Comparison of ENCODE assay signal across 40 mouse cellular contexts in the genomic region with DNA sequence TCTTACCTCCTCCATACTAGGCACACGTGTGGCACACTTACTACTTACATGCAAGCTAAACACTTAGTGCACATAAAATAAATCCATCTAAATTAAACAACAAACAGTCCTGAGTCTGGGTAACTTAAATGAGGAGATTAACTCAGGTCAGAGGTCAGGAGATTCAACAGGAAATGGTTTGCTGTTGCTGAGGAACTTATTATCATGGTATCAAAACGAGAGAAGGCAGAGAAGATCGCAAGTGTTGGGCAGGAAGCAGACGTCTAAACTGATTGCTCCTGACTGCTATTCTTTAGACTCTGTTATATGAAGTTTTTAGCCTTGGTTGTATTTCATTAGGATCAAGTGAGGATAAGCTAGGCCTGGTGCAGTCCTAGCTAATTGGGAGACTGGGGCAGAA. TPM values are rescaled to one million over a fixed set of nuclear protein-coding genes. Genes with fewer than 3 reads are reported as not detected.
"Had no signal": no experiment of that assay in that cellular context is flagged by ENCODE, and none has a peak within 500 bp of the region (broad histone marks: within the 10 kb centered on the region; RNA-seq: fewer than 3 reads in every experiment).

No protein-coding gene starts in this region.

- DNase-seq: gastrocnemius, postnatal 14 days; gastrocnemius, postnatal 36 days; heart, adult 18-20 months; heart, postnatal 14 days; heart, postnatal 36 days; kidney, adult 11 months; kidney, adult 2 months; kidney, adult 9 months; kidney, postnatal 14 days; kidney, postnatal 4 days; left cerebral cortex, postnatal 4 days had no signal

- H3K9me3 ChIP-seq: heart, embryonic 10.5 days; heart, embryonic 12.5 days; hindbrain, embryonic 12.5 days; kidney, embryonic 15.5 days; limb, embryonic 13.5 days; limb, embryonic 15.5 days; liver, embryonic 12.5 days had no signal

- H3K27me3 ChIP-seq: heart, embryonic 12.5 days; hindbrain, embryonic 12.5 days; kidney, embryonic 15.5 days; limb, embryonic 13.5 days; limb, embryonic 15.5 days; liver, embryonic 12.5 days had no signal

- H3K4me3 ChIP-seq: heart, embryonic 10.5 days; heart, embryonic 12.5 days; hindbrain, embryonic 12.5 days; kidney, embryonic 15.5 days; layer of hippocampus, adult 2 months; limb, embryonic 13.5 days; limb, embryonic 15.5 days; liver, embryonic 12.5 days had no signal

- H3K9ac ChIP-seq: heart, embryonic 12.5 days; hindbrain, embryonic 12.5 days; hindbrain, embryonic 14.5 days; kidney, embryonic 15.5 days; limb, embryonic 13.5 days; limb, embryonic 15.5 days; liver, embryonic 12.5 days; liver, embryonic 14.5 days had no signal

- H3K36me3 ChIP-seq: hindbrain, embryonic 12.5 days had no signal

- H3K27ac ChIP-seq: heart, embryonic 10.5 days; hindbrain, embryonic 12.5 days; hindbrain, embryonic 14.5 days; kidney, embryonic 15.5 days; kidney, postnatal 0 days; layer of hippocampus, adult 2 months; limb, embryonic 13.5 days; limb, embryonic 15.5 days; liver, embryonic 12.5 days; liver, embryonic 14.5 days had no signal

RNA-seq across cellular contexts. Expression of a gene that starts 7.1 kb away (rescaled TPM):
- total RNA-seq: gastrocnemius, adult 18-20 months; gastrocnemius, adult 8-10 months; gastrocnemius, postnatal 14 days; gastrocnemius, postnatal 36 days; heart, adult 18-20 months; heart, adult 8-10 months; heart, postnatal 14 days; heart, postnatal 36 days; hematopoietic stem cell, adult 5-6 weeks; layer of hippocampus, adult 2 months; layer of hippocampus, postnatal 10 days; layer of hippocampus, postnatal 25 days; left cerebral cortex, adult 18-20 months; left cerebral cortex, adult 8-10 months; left cerebral cortex, postnatal 10 days; left cerebral cortex, postnatal 25 days; left cerebral cortex, postnatal 4 days; liver, adult 2 months had no signal
- polyA plus RNA-seq: heart, embryonic 10.5 days; heart, embryonic 12.5 days; heart, embryonic 14.5 days; heart, embryonic 16.5 days; hindbrain, embryonic 12.5 days; hindbrain, embryonic 14.5 days; hindbrain, embryonic 16.5 days; intestine, embryonic 14.5 days; intestine, embryonic 16.5 days; kidney, adult 2 months; kidney, embryonic 15.5 days; kidney, postnatal 0 days; limb, embryonic 11.5 days; limb, embryonic 13.5 days; limb, embryonic 15.5 days; liver, adult 2 months; liver, embryonic 12.5 days; liver, embryonic 14.5 days; liver, embryonic 16.5 days had no signal
